Mouse (Mus musculus) lung, embryonic 16.5 days (tissue): Measurements from ENCODE around the gene Atp2a2. TPM values are rescaled to one million over a fixed set of nuclear protein-coding genes. Genes with fewer than 3 reads are reported as not detected.

Source experiments
- ATAC-seq: fragments of 200-750 bp; cut with Nextera tagmentation; 2 replicates; pipeline ENCODE4 v1.8.0; 2017; ENCODE audit warnings: low read depth, mild to moderate bottlenecking, moderate library complexity
- H3K27ac ChIP-seq: fragments of 300-500 bp; sonication (generic); 2 replicates; pipeline ENCODE4 v1.5.1; 2014; ENCODE audit warnings: mild to moderate bottlenecking, control low read depth, low read length
- H3K27me3 ChIP-seq: fragments of 300-500 bp; sonication (generic); 2 replicates; pipeline ENCODE4 v1.6.1; 2014; ENCODE audit warnings: low read depth, low read length, mixed read lengths; ENCODE audit not compliant: control insufficient read depth, insufficient read depth
- H3K36me3 ChIP-seq: fragments of 300-500 bp; sonication (generic); 2 replicates; pipeline ENCODE4 v1.6.1; 2014; ENCODE audit warnings: low read length; ENCODE audit not compliant: control insufficient read depth, insufficient read depth
- H3K4me1 ChIP-seq: fragments of 300-500 bp; sonication (generic); replicated peaks from 2 replicates; pipeline ENCODE4 v1.6.1; 2014; ENCODE audit warnings: low read length, mixed read lengths; ENCODE audit not compliant: control insufficient read depth, insufficient read depth
- H3K4me2 ChIP-seq: fragments of 300-500 bp; sonication (generic); 2 replicates; pipeline ENCODE4 v1.6.1; 2014; ENCODE audit warnings: low read depth, low read length, control low read depth
- H3K4me3 ChIP-seq: fragments of 300-500 bp; sonication (generic); 2 replicates; pipeline ENCODE4 v1.5.1; 2014; ENCODE audit warnings: mild to moderate bottlenecking, low read length, control low read depth
- H3K9ac ChIP-seq: fragments of 300-500 bp; sonication (generic); 2 replicates; pipeline ENCODE4 v1.6.1; 2014; ENCODE audit warnings: low read length, control low read depth
- H3K9me3 ChIP-seq: fragments of 300-500 bp; sonication (generic); 2 replicates; pipeline ENCODE4 v1.6.1; 2016; ENCODE audit warnings: low read length; ENCODE audit not compliant: control insufficient read depth
- WGBS: fragments of 180-500 bp; shearing (Covaris S2); extraction: QIAGEN DNeasy Blood & Tissue Kit; methylation state at CpG from one replicate; pipeline ENCODE4 v1.1.7; 2014; 5-methylcytosine and 5-hydroxymethylcytosine counted together
- polyA plus RNA-seq: library from polyadenylated mRNA; unstranded; fragments of >200 nt; fragmentation: Nextera tagmentation; extraction: Ambion mirVana; gene quantifications from 2 replicates; pipeline ENCODE4 v1.2.1, GENCODE M21; 2015

Atp2a2 gene
- polyA plus RNA-seq, 1 experiment from 2014 or later = 28.8 TPM

DNA sequence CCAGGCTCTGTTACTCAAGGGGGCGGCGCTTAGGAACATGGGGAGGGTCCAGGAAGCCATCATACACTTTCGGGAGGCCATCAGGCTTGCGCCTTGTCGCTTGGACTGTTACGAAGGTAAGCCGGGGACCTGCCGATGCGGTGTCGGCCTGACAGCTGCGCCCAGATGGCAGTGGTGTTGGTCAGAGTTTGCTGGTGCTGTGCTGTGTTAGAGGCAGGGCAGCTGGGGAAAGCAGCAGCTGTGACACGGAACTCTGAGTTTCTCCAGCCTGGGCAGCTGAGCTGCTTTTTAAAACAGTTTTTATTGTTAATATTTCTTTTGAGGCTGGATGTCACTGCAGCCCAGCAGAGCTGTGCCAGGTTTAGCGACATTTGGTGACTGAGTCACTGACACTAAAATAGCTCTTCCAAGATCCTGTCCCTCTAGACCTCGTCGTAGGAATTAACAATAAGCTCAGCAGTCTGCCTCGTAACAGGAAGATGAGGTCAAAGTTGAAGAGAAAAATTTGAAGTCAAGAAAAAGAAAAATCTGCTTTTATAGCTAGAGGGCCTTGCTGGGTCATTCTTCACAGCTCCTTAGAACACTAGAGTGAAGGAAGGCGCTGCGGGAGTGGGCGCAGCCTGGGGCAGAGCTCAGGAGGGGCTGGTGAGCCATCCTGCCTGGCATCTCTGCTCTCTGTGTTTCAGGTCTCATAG, 62.5 kb downstream of the Atp2a2 start:
- Histone ChIP-seq H3K4me2 (no peak overlapping the region), H3K4me3 (no peak overlapping the region), H3K36me3 (peaks cover 80% of the 10 kb centered on the region), H3K27me3 (no peaks in the 10 kb centered on the region), H3K9me3 (no peaks in the 10 kb centered on the region), H3K27ac (no peak overlapping the region), H3K9ac (no peak overlapping the region), H3K4me1 (no peaks in the 10 kb centered on the region)
- peak; percentile 83 for ATAC-seq
- WGBS = 68% methylated on average over 19 of the region's 19 CpGs

DNA sequence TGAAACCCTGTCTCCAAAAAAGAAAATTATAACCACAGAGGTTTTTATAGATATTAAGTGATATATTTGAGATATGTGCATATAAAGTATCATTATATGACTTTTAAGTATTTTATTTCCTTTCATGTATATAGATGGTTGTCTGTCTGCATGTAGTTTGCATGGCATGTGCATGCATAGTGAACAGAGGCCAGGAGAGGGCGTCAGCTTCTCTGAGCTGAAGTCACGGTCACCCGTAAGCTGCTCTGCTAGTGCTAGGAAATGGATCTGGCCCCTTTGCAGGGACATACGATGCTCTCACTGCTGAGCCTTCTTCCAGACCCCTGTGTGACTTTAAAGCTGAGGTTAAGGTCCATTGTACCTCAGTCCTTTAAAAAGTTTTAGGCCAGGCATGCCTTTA, 67.5 kb downstream of the Atp2a2 start:
- Histone ChIP-seq H3K4me1 (no peaks in the 10 kb centered on the region), H3K4me3 (no peak overlapping the region), H3K36me3 (peaks cover 70% of the 10 kb centered on the region), H3K9me3 (no peaks in the 10 kb centered on the region), H3K4me2 (no peak overlapping the region), H3K27ac (no peak overlapping the region), H3K9ac (no peak overlapping the region), H3K27me3 (no peaks in the 10 kb centered on the region)
- 75% methylated on average over 4 of the region's 4 CpGs for WGBS
- ATAC-seq = no peak

DNA sequence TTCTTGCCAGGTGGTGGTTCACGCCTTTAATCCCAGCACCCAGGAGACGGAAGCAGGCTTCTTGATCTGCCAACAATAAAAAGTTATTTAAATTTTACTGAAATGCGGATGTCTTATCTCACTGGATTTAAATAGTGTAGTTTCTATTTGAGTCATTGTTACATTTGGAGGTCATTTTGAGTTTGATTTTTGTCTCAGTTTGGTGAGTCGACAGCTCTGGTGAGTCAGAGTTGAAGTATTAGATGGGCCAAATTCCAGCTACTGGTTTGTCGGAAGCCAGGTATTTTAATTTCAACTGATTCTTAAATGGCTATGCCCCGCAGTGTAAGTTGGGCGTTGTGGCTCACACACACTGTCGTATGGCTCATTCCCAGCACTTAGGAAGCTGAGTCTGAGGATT, 70.8 kb downstream of the Atp2a2 start:
- 92% methylated on average over 8 of the region's 8 CpGs for WGBS
- H3K36me3 ChIP-seq = peaks cover 50% of the 10 kb centered on the region
- no peaks in the 10 kb centered on the region for H3K9me3 ChIP-seq
- no peaks in the 10 kb centered on the region for H3K27me3 ChIP-seq
- H3K9ac ChIP-seq = no peak overlapping the region
- H3K4me1 ChIP-seq = no peaks in the 10 kb centered on the region
- no peak overlapping the region for H3K27ac ChIP-seq
- no peak overlapping the region for H3K4me3 ChIP-seq
- no peak overlapping the region for H3K4me2 ChIP-seq
- ATAC-seq = no peak

DNA sequence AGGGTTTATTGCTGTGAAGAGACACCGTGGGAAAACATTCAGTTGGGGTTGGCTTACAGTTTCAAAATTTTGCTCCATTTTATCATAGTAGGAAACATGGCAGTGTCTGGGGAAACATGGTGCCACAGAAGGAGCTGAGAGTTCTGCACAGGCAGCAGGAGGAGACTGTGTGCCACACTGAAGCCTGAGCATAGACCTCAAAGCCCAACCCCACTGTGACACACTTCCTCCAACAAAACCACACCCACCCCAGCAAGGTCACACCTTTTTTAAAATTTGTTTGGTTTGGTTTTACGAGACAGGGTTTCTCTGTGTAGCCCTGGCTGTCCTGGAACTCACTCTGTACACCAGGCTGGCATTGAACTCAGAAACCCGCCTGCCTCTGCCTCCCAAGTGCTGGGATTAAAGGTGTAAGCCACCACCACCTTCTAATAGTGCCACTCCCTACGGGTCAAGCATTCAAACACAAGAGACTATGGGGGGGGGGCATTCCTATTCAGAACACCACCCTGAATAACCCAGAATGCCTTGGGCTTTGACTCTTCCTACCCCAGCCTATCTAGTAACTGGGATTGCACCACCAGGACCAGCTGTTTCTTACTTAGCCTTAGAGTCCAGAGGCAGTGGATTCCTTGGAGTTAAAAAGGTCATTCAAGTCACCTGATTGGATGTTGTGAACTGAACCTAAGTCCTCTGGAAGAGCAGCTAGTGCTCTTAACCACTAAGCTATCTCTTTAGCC, 71.8 kb downstream of the Atp2a2 start:
- no peaks in the 10 kb centered on the region for H3K9me3 ChIP-seq
- no peaks in the 10 kb centered on the region for H3K4me1 ChIP-seq
- peaks cover 47% of the 10 kb centered on the region for H3K36me3 ChIP-seq
- H3K27ac ChIP-seq = no peak overlapping the region
- WGBS = 86% methylated on average over 4 of the region's 4 CpGs
- H3K27me3 ChIP-seq = no peaks in the 10 kb centered on the region
- no peak overlapping the region for H3K9ac ChIP-seq
- no peak overlapping the region for H3K4me3 ChIP-seq
- H3K4me2 ChIP-seq = no peak overlapping the region
- no peak for ATAC-seq

DNA sequence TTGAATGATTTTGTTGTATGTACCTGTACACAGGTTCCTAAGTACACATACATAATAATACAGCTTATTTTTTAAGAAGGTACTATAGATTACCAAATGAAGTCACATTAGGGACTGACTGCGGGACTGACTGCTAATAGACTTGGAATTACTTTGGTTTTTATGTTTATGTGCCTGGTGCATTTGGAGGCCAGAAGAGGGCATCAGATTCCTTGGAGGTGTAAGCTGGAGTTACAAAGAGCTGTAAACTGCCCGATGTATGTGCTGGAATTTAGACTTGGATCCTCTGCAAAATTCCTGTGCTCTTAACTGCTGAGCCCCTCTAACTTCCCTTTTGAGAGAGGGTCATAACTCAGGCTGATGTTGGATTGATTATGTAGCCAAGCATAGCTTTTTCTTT, 76.5 kb downstream of the Atp2a2 start:
- no peak for ATAC-seq
- 75% methylated on average over 2 of the region's 2 CpGs for WGBS
- Histone ChIP-seq H3K36me3 (peaks cover 16% of the 10 kb centered on the region), H3K27me3 (no peaks in the 10 kb centered on the region), H3K9ac (no peak overlapping the region), H3K4me1 (peaks cover 11% of the 10 kb centered on the region), H3K4me2 (no peak overlapping the region), H3K9me3 (no peaks in the 10 kb centered on the region), H3K4me3 (no peak overlapping the region), H3K27ac (no peak overlapping the region)

DNA sequence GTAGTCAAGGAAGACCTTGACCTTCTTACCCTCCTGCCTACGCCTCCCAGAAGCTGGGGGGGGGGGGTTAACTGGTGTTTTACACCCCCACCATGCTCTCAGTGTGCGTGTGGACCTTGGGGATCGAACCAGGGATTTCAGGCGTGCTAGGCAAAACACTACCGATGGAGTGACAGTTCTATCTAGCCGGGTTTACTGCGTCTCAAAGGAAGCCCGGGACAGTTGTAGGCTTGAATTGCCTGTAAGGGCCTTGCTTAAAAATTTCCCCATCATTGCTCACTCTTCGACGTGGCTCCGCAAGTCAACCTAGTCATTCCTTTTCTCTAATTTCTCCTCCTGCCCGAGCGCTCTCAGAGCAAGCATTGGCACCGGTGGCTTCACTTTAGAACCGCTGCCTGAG, 78.9 kb downstream of the Atp2a2 start:
- peak overlapping the region; percentile 99 for H3K4me3 ChIP-seq
- peak overlapping the region; percentile 80 for H3K4me2 ChIP-seq
- H3K36me3 ChIP-seq = peaks cover 1% of the 10 kb centered on the region; the same call in 1 of the 2 replicates
- no peak overlapping the region for H3K27ac ChIP-seq
- H3K9me3 ChIP-seq = no peaks in the 10 kb centered on the region
- H3K27me3 ChIP-seq = no peaks in the 10 kb centered on the region
- peaks cover 11% of the 10 kb centered on the region for H3K4me1 ChIP-seq
- WGBS = 23% methylated on average over 15 of the region's 15 CpGs
- peak overlapping the region; percentile 99 for H3K9ac ChIP-seq
- no peak for ATAC-seq

DNA sequence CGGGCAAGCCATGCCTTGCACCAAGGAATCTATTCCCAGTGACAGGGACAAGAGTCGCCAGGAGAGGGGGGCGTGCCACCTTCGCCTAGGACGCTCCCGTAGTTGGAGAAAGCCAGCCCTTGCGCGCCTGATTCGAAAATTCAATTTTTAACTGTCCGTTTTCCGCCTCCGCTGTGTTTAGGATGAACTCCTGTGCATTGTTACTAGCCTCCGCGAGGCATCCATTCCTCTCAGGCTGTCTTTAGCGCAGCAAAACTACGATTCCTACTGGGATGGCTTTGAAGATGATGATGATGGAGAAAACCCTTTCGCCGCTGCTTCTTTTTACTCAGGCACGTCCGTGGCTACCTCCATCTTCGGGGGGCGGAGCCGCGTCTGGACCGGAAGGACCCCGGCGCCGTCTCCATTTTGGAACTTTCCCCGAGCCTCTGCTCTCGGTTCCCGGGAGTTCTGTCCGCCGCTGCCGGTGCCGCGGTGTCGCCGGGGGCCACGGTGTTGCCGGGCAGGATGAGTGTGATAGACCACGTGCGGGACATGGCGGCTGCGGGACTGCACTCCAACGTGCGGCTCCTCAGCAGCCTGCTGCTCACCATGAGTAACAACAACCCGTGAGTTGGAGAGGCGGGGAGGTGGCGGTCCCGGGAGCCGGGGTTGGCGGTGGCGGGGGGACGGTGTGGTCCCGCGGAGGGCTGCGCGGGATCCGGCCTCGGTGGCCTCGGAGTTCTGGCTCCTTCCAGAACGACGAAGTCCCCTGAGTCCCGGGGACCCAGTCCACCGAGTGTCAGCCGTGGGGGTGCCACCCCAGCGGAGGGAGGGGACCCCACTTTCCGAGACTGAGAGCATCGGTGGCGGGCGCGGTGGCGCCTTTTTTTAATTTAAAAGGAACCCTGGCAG, 79.7 kb downstream of the Atp2a2 start:
- H3K27me3 ChIP-seq = no peaks in the 10 kb centered on the region
- peaks cover 11% of the 10 kb centered on the region for H3K4me1 ChIP-seq
- H3K9me3 ChIP-seq = no peaks in the 10 kb centered on the region
- WGBS = under 1% methylated on average over 70 of the region's 73 CpGs
- H3K36me3 ChIP-seq = no peaks in the 10 kb centered on the region
- H3K4me3 ChIP-seq = peak overlapping the region; percentile 99
- H3K4me2 ChIP-seq = peak overlapping the region; percentile 89
- peak overlapping the region; percentile 99 for H3K9ac ChIP-seq
- ATAC-seq = peak; percentile 94
- H3K27ac ChIP-seq = peak overlapping the region; percentile 90

DNA sequence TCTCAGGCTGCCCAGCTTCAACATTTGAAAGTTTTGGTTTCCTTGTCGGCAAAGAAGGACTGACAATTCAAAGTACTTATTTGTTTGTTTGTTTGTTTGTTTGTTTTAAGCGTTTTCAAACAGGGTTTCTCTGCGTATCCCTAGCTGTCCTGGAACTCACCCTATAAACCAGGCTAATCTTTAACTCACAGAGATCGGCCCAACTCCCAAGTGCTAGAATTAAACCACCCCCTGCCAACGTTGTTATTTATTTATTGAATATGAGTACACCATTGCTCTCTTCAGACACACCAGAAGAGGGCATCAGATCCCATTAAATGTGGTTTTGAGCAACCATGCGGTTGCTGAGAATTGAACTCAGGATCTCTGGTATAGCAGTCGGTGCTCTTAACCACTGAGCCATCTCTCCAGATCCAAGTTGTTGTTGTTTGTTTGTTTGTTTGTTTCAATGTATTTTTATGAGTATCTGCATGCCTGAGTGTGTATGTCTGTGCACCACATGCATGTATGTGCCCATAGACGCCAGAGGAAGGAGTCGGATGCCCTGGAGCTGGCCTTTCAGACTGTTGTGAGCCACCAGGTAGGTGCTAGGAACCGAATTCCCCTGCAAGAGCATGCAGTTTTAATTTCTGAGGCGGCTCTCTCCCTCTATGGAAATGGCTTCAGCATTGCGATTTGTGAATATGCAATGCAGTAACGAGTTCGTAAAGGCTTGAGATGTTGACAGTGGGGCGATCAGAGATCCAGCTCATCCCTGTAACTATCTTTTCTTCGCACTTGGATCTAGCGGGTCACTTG, 80.6 kb downstream of the Atp2a2 start, which contains the start of gene Anapc7:
Gene Anapc7, plus strand, starts transcription at position 423 of the 798 bp plus-strand sequence.
- ATAC-seq = no peak; the same call in 1 of the 2 replicates
- WGBS = 19% methylated on average over 17 of the region's 17 CpGs

More for the DNA sequence above, 80.6 kb downstream of the Atp2a2 start, which contains the start of gene Anapc7:
- Histone ChIP-seq H3K27me3 (no peaks in the 10 kb centered on the region), H3K9ac (peak within 1 kb of the TSS; percentile 99), H3K4me3 (peak within 1 kb of the TSS; percentile 99), H3K36me3 (no peaks in the 10 kb centered on the region), H3K4me1 (peaks cover 11% of the 10 kb centered on the region), H3K9me3 (no peaks in the 10 kb centered on the region), H3K4me2 (peak within 1 kb of the TSS; percentile 89), H3K27ac (peak within 1 kb of the TSS; percentile 90)
